Mouse (Mus musculus) lung, adult 2 months (tissue): Measurements from ENCODE around the gene Oscp1.

Experiments
- CTCF ChIP-seq: fragments of 200-500 bp; IDR thresholded peaks from 2 replicates; pipeline ENCODE4 v1.5.1; 2011; ENCODE audit warnings: mild to moderate bottlenecking, low read length, control low read depth; ENCODE audit not compliant: insufficient read depth
- POLR2A ChIP-seq: fragments of 200-500 bp; IDR thresholded peaks from 2 replicates; pipeline ENCODE4 v1.6.1; 2011; ENCODE audit warnings: low read depth, mild to moderate bottlenecking, control low read depth, low read length, borderline replicate concordance; ENCODE audit errors: extremely low read depth

GRCm38 (mm10) chr4:126090848-126091124 lies 32.4 kb downstream of the Oscp1 start:
- TF ChIP-seq POLR2A: no peak
- TF ChIP-seq CTCF: no peak
